Mouse (Mus musculus): Measurements from ENCODE around the gene Ms4a12. TPM values are rescaled to one million over a fixed set of nuclear protein-coding genes. Genes with fewer than 3 reads are reported as not detected.
"Not testable (repeated sequence)": the region's sequence is repeated elsewhere in the genome, so short reads cannot be mapped to it uniquely, and the experiment has no call there.

Gene Ms4a12
- polyA plus RNA-seq (2012; ENCODE audit: insufficient read depth, insufficient read length, missing spikeins): not detected in 2 replicates

DNA sequence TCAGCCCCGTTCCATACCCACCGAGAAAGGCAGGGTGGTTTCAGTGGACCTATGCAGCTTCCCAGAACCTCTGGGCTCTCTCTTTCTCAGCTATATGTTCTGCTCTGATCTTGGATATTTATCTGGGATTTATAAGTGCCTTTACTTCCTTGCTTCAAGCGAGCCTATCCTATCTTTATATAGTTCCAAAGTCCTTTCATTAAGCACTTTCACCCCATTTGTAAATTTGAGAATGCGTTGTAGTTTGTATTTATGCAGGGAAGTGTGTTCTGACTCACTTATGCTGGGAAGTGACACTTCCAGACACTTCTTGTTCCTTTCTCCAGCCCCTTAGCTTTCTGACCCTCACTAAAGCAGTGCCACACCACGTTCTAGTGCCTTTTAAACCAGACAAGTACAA lies at the start of gene Ms4a12:
TSS of gene Ms4a12 (minus strand) at position 101 of the 400 bp plus-strand sequence.
- TF ChIP-seq CTCF (IDR thresholded peaks at IDR 0.05; ENCODE audit: low read depth, low read length): no peak
- Histone ChIP-seq H3K4me3 (ENCODE audit: insufficient read depth, low read length) (no peak within 1 kb of the TSS), H3K27ac (ENCODE audit: insufficient read depth, low read depth, low read length) (no peak within 1 kb of the TSS), H3K4me1 (ENCODE audit: control insufficient read depth, insufficient read depth, low read length) (peaks cover 34% of the 10 kb centered on the region)

DNA sequence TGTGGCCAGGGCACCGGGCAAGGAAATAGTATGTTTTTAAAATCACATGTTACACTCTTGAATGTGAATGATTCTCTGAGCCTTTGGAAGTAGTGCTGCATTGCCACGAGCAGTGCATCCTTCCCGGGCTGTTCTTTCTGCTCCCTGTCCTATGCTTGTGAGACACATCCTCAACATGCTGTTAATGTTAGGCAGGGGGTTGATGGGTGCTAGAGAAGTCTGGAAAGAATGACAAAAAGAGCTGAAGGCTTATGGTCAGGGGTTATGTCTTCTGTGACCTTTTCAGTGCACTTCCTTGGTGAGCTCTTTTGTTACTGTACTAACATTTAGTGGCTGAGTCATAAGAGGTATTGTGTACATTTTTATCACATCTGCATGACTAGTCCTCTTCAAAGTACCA lies 48.0 kb upstream of the Ms4a12 start:
- 0 out of 2 replicates have a peak, but pooled peaks cover 2% of the 10 kb centered on the region for H3K4me1 ChIP-seq (ENCODE audit: control insufficient read depth, insufficient read depth, low read length)
- no peak overlapping the region for H3K27ac ChIP-seq (ENCODE audit: insufficient read depth, low read depth, low read length)
- no peak overlapping the region for H3K4me3 ChIP-seq (ENCODE audit: insufficient read depth, low read length)
- TF ChIP-seq POLR2A (IDR thresholded peaks at IDR 0.05; ENCODE audit: borderline replicate concordance, low read depth, low read length) (no peak), CTCF (IDR thresholded peaks at IDR 0.05; ENCODE audit: low read depth, low read length) (no peak)

DNA sequence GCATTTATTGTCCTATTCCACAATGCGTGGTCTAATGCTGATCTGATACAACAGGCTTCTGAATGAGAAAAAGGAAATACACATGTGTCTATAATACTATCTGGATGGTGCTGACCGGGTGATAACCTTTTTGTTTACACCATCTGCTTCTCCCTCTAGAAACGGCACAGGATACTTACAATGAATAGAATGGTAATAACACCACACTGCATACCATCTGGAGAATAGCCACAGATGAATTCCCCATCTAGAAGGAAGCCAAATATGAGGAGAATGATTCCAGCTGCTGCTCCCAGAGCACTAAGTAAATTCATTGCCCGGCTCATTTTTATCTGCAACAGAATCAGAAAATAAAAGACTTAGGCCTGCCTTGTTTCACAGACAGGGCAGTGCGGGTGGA lies 44.2 kb upstream of the Ms4a12 start:
- Histone ChIP-seq H3K27ac (ENCODE audit: insufficient read depth, low read depth, low read length) (no peak overlapping the region), H3K4me3 (ENCODE audit: insufficient read depth, low read length) (no peak overlapping the region), H3K4me1 (ENCODE audit: control insufficient read depth, insufficient read depth, low read length) (0 out of 2 replicates have a peak, but pooled peaks cover 2% of the 10 kb centered on the region)
- TF ChIP-seq POLR2A (IDR thresholded peaks at IDR 0.05; ENCODE audit: borderline replicate concordance, low read depth, low read length) (no peak), CTCF (IDR thresholded peaks at IDR 0.05; ENCODE audit: low read depth, low read length) (no peak)

DNA sequence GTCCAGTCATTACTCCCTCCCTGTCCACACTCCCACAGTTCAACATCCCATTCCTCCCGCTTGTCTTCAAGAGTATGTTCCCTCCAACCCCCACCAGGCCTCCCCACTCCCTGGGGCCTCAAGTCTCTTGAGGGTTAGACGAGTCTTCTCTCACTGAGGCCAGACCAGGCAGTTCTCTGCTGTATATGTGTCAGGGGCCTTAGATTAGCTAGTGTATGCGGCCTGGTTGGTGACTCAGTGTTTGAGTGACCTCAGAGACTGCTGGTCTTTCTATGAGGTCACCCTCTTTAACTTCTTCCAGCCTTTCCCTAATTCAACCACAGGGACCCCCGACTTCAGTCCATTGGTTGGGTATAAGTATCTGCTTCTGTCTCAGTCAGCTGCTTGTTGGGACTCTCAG lies 34.7 kb upstream of the Ms4a12 start:
- peaks cover 38% of the 10 kb centered on the region for H3K4me1 ChIP-seq (ENCODE audit: control insufficient read depth, insufficient read depth, low read length)

DNA sequence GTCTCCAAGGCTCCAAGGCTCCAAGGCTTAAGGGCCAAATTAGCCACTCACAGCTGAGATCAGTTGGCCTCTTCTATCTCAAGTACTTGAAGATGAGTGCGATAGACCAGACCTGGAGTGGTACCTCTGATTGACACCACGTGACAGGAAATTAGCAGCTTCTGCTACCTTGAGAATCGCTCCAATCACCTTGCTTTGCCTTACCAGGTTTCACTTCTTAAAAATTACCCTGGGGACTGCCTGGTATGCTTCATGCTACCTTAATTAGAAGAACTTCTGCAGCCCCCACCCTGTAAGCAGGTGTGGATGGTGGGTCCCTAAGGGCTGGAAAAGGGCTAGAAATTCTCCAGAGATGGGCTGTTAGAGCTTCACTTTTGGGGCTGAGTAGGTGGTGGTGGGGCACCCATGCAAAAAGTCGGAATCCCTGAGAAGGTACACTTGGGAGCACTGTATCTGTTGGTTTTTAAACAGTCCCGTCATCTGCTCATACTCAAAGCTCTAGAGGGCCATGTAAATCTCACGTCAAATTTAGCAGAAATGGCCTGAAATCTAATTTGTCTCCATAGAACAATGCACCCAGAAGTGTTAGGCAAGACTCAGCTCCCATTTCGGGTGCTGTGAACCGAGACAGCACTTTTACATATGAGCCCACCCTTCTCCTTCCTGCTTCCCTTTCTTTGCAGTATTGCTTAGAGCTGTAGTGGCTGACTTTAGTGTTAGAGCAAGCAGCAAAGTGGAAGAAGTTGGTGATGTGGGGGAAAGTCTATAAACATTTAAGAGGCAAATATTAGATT lies 34.0 kb upstream of the Ms4a12 start, which contains the start of gene Ms4a1:
TSS of gene Ms4a1 (minus strand) at position 190 of the 794 bp plus-strand sequence.
- Histone ChIP-seq H3K4me1 (ENCODE audit: control insufficient read depth, insufficient read depth, low read length) (peaks cover 44% of the 10 kb centered on the region), H3K27ac (ENCODE audit: insufficient read depth, low read depth, low read length) (no peak within 1 kb of the TSS; the same call in 1 of the 2 replicates), H3K4me3 (ENCODE audit: insufficient read depth, low read length) (no peak within 1 kb of the TSS)
- TF ChIP-seq CTCF (IDR thresholded peaks at IDR 0.05; ENCODE audit: low read depth, low read length): no peak
- no peak for TF ChIP-seq POLR2A (IDR thresholded peaks at IDR 0.05; ENCODE audit: borderline replicate concordance, low read depth, low read length)

More for the DNA sequence above, 34.7 kb upstream of the Ms4a12 start:
- Histone ChIP-seq H3K27ac (ENCODE audit: insufficient read depth, low read depth, low read length) (no peak overlapping the region; the same call in 1 of the 2 replicates), H3K4me3 (ENCODE audit: insufficient read depth, low read length) (no peak overlapping the region)
- no peak for TF ChIP-seq CTCF (IDR thresholded peaks at IDR 0.05; ENCODE audit: low read depth, low read length)
- no peak for TF ChIP-seq POLR2A (IDR thresholded peaks at IDR 0.05; ENCODE audit: borderline replicate concordance, low read depth, low read length)

DNA sequence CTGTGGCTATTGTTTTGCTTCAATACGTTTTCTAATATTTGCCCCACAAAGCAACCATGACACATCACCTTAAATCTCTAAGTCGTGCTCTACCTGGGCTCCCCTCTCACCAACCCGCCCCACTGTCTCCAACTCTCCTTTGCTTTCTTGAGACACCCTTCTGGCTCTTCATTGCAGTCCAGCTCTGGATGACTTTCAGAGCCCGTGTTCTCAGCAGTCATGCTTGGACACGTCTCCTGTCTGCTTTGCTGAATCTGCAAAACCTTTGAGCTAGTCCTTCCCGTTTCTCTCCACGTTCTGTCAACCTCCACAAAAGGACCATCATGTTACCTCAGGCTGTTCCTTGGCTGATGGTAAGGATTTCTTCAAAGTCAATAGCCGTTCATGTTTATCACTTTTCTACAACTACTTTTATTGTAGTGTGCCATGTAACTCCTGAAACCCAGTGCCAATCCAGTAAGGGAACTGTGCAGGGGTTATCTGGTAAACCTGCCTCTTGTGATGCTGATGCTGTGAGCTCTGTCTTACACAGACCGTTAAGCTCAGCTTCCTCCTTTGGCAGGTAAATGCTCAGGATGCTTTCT lies 32.4 kb upstream of the Ms4a12 start:
- peak overlapping the region; percentile 85 for H3K27ac ChIP-seq (ENCODE audit: insufficient read depth, low read depth, low read length)
- peaks cover 47% of the 10 kb centered on the region for H3K4me1 ChIP-seq (ENCODE audit: control insufficient read depth, insufficient read depth, low read length)
- TF ChIP-seq POLR2A (IDR thresholded peaks at IDR 0.05; ENCODE audit: borderline replicate concordance, low read depth, low read length): no peak
- no peak for TF ChIP-seq CTCF (IDR thresholded peaks at IDR 0.05; ENCODE audit: low read depth, low read length)
- no peak overlapping the region for H3K4me3 ChIP-seq (ENCODE audit: insufficient read depth, low read length)

DNA sequence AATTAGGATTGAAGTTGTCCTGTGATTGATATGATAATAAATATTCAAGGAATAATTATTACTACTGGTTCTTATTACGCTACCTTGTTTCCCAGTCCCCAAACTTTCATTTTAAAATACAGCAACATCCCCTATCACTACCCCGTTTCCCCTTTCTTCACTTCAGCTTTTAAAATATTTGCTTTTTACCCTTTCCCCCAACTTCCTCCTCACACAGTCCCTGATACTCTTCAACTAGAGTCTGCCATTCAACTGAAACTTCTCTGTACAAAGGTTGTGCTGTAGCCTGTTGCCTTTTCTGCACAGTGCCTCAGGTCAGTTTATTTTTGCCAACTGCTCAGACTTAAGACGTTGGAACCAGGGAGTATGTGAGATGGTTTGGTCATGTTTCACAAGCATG lies 31.3 kb upstream of the Ms4a12 start:
- Histone ChIP-seq H3K4me3 (ENCODE audit: insufficient read depth, low read length) (no peak overlapping the region; the same call in 1 of the 2 replicates), H3K4me1 (ENCODE audit: control insufficient read depth, insufficient read depth, low read length) (peaks cover 47% of the 10 kb centered on the region), H3K27ac (ENCODE audit: insufficient read depth, low read depth, low read length) (peak overlapping the region; percentile 85)
- TF ChIP-seq CTCF (IDR thresholded peaks at IDR 0.05; ENCODE audit: low read depth, low read length): no peak
- no peak for TF ChIP-seq POLR2A (IDR thresholded peaks at IDR 0.05; ENCODE audit: borderline replicate concordance, low read depth, low read length)

DNA sequence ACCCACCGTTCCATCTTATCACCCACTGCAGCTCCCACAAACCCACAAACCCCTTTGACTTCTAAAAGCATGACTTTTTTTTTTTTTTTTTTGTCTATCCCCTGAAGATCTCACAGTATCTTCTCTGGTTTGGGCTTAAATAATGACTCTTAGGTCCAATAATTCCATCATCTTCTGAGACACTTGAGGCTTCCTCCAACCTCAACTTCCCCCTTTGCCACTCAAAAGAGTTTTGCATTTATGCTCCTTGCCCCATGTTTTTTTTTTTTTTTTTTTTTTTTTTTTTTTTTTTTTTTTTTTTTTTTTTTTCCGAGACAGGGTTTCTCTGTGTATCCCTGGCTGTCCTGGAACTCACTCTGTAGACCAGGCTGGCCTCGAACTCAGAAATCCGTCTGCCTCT lies 30.7 kb upstream of the Ms4a12 start:
- H3K4me3 ChIP-seq (ENCODE audit: insufficient read depth, low read length): not testable (repeated sequence)
- H3K4me1 ChIP-seq (ENCODE audit: control insufficient read depth, insufficient read depth, low read length): peaks cover 47% of the 10 kb centered on the region
- H3K27ac ChIP-seq (ENCODE audit: insufficient read depth, low read depth, low read length): peak overlapping the region; percentile 85

DNA sequence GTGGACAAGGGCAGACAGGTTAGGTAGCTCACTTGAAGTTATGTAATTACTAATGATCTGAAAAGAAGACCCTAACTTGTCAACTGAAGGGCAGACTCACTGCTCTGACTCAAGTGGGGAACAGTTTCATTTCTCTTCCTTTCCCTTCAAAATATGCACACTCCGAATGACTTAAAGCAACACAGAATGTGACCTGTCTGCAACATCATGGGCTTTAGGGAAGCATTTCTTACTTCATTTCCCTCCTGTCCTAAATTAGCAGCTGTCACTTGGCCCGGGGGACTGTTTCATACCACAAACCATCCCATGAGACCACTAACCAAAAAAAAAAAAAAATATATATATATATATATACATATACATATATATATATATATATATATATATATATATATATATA lies 29.3 kb upstream of the Ms4a12 start:
- Histone ChIP-seq H3K4me1 (ENCODE audit: control insufficient read depth, insufficient read depth, low read length) (peaks cover 41% of the 10 kb centered on the region), H3K27ac (ENCODE audit: insufficient read depth, low read depth, low read length) (peak overlapping the region; percentile 60), H3K4me3 (ENCODE audit: insufficient read depth, low read length) (no peak overlapping the region)
- TF ChIP-seq POLR2A (IDR thresholded peaks at IDR 0.05; ENCODE audit: borderline replicate concordance, low read depth, low read length) (no peak), CTCF (IDR thresholded peaks at IDR 0.05; ENCODE audit: low read depth, low read length) (no peak)

DNA sequence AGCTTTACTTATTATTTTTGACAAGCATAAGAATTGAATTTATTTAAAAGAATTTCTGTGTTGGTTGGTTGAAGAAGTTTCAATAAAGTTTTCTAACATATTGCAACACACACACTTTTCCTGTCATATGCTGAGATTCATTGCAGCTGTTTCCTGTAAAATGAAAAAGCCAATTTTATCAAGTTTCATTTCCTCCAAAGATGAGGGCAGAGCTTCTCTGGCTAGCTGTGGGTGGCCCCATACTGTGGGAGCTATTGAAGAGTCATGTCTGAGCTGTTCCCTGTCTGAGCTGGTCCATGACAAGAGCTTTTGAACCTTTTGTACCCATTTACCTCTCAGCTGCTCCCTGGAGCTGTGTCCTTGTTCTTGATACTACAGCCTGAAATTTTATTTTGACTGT lies 12.0 kb upstream of the Ms4a12 start:
- Histone ChIP-seq H3K27ac (ENCODE audit: insufficient read depth, low read depth, low read length) (peak overlapping the region; percentile 81), H3K4me1 (ENCODE audit: control insufficient read depth, insufficient read depth, low read length) (peaks cover 32% of the 10 kb centered on the region), H3K4me3 (ENCODE audit: insufficient read depth, low read length) (no peak overlapping the region)
- TF ChIP-seq CTCF (IDR thresholded peaks at IDR 0.05; ENCODE audit: low read depth, low read length) (no peak), POLR2A (IDR thresholded peaks at IDR 0.05; ENCODE audit: borderline replicate concordance, low read depth, low read length) (no peak)
